Mouse (Mus musculus) kidney, adult 2 months (tissue): ENCODE results near the gene Rnf128.

ENCODE experiments used
- CTCF ChIP-seq: fragments of 200-500 bp; conservative IDR thresholded peaks from 2 replicates; pipeline ENCODE4 v1.5.1; 2011; ENCODE audit warnings: low read depth, mild to moderate bottlenecking, control low read depth, low read length, moderate library complexity, mixed read lengths; ENCODE audit not compliant: insufficient read depth, insufficient read length
- POLR2A ChIP-seq: fragments of 200-500 bp; IDR thresholded peaks from one replicate; pipeline ENCODE4 v1.6.1; 2011; ENCODE audit warnings: low read depth, low read length, control low read depth

- TF ChIP-seq CTCF (no peak), POLR2A (no peak)
Observed at GRCm38 (mm10) chrX:139525724-139526123, 37.4 kb upstream of the Rnf128 start.
